Mouse (Mus musculus) midbrain, embryonic 16.5 days (tissue): ENCODE data around the gene Ddx17. TPM values are rescaled to one million over a fixed set of nuclear protein-coding genes. Genes with fewer than 3 reads are reported as not detected.

Source experiments
- ATAC-seq: fragments of 200-750 bp; cut with Nextera tagmentation; 2 replicates; pipeline ENCODE4 v1.8.0; 2017; ENCODE audit warnings: moderate TSS enrichment
- H3K27ac ChIP-seq: fragments of 300-500 bp; sonication (generic); 2 replicates; pipeline ENCODE4 v1.5.1; 2014; ENCODE audit warnings: mild to moderate bottlenecking, low read length, mixed read lengths
- H3K27me3 ChIP-seq: fragments of 300-500 bp; sonication (generic); 2 replicates; pipeline ENCODE4 v1.6.1; 2014; ENCODE audit warnings: low read depth, low read length, mixed read lengths; ENCODE audit not compliant: control insufficient read depth, insufficient read depth
- H3K36me3 ChIP-seq: fragments of 300-500 bp; sonication (generic); 2 replicates; pipeline ENCODE4 v1.6.1; 2014; ENCODE audit warnings: mild to moderate bottlenecking, low read length, moderate library complexity, mixed read lengths; ENCODE audit not compliant: control insufficient read depth, insufficient read depth
- H3K4me1 ChIP-seq: fragments of 300-500 bp; sonication (generic); 2 replicates; pipeline ENCODE4 v1.6.1; 2014; ENCODE audit warnings: mild to moderate bottlenecking, low read length, mixed read lengths; ENCODE audit not compliant: control insufficient read depth, insufficient read depth
- H3K4me2 ChIP-seq: fragments of 300-500 bp; sonication (generic); 2 replicates; pipeline ENCODE4 v1.6.1; 2014; ENCODE audit warnings: mild to moderate bottlenecking, low read length, mixed read lengths
- H3K4me3 ChIP-seq: fragments of 300-500 bp; sonication (generic); 2 replicates; pipeline ENCODE4 v1.5.1; 2014; ENCODE audit warnings: low read depth, mild to moderate bottlenecking, low read length, moderate library complexity, mixed read lengths
- H3K9ac ChIP-seq: fragments of 300-500 bp; sonication (generic); 2 replicates; pipeline ENCODE4 v1.6.1; 2014; ENCODE audit warnings: low read depth, low read length, mixed read lengths
- H3K9me3 ChIP-seq: fragments of 300-500 bp; sonication (generic); replicated peaks from 2 replicates; pipeline ENCODE4 v1.6.1; 2014; ENCODE audit warnings: mild to moderate bottlenecking, low read length, mixed read lengths; ENCODE audit not compliant: control insufficient read depth, poor library complexity, severe bottlenecking
- WGBS: fragments of 180-500 bp; shearing (Covaris S2); extraction: QIAGEN DNeasy Blood & Tissue Kit; methylation state at CpG from one replicate; pipeline ENCODE4 v1.1.7; 2014; 5-methylcytosine and 5-hydroxymethylcytosine counted together
- polyA plus RNA-seq: library from polyadenylated mRNA; unstranded; fragments of >200 nt; fragmentation: Nextera tagmentation; extraction: Ambion mirVana; gene quantifications from 2 replicates; pipeline ENCODE4 v1.2.1, GENCODE M21; 2015

Gene Ddx17
- polyA plus RNA-seq, 1 experiment from 2014 or later: 49.8 TPM

GRCm38 (mm10) chr15:79525979-79526768 lies 20.4 kb downstream of the Ddx17 start:
- no peak overlapping the region for H3K4me3 ChIP-seq
- no peaks in the 10 kb centered on the region for H3K27me3 ChIP-seq
- peaks cover 27% of the 10 kb centered on the region for H3K36me3 ChIP-seq
- H3K4me2 ChIP-seq: no peak overlapping the region
- H3K27ac ChIP-seq: no peak overlapping the region
- no peak overlapping the region for H3K9ac ChIP-seq
- 65% methylated on average over 9 of the region's 9 CpGs for WGBS
- no peak for ATAC-seq
- no peaks in the 10 kb centered on the region for H3K9me3 ChIP-seq
- H3K4me1 ChIP-seq: no peaks in the 10 kb centered on the region

GRCm38 (mm10) chr15:79525564-79525963 lies 21.0 kb downstream of the Ddx17 start:
- no peak overlapping the region for H3K4me2 ChIP-seq
- 91% methylated on average over 5 of the region's 5 CpGs for WGBS
- H3K9me3 ChIP-seq: no peaks in the 10 kb centered on the region
- H3K36me3 ChIP-seq: peaks cover 25% of the 10 kb centered on the region
- no peak overlapping the region for H3K27ac ChIP-seq
- no peaks in the 10 kb centered on the region for H3K4me1 ChIP-seq
- no peak overlapping the region for H3K9ac ChIP-seq
- no peaks in the 10 kb centered on the region for H3K27me3 ChIP-seq
- H3K4me3 ChIP-seq: no peak overlapping the region
- no peak for ATAC-seq

- Histone ChIP-seq H3K9me3 (no peaks in the 10 kb centered on the region), H3K4me2 (no peak overlapping the region), H3K27me3 (peaks cover 21% of the 10 kb centered on the region), H3K27ac (no peak overlapping the region), H3K9ac (no peak overlapping the region), H3K36me3 (no peaks in the 10 kb centered on the region), H3K4me3 (no peak overlapping the region), H3K4me1 (peaks cover 10% of the 10 kb centered on the region; the same call in 1 of the 2 replicates)
- WGBS: 51% methylated on average over 15 of the region's 16 CpGs
- no peak for ATAC-seq
Observed at GRCm38 (mm10) chr15:79519400-79520220, 26.9 kb downstream of the Ddx17 start.

- H3K36me3 ChIP-seq: no peaks in the 10 kb centered on the region
- H3K4me1 ChIP-seq: peaks cover 10% of the 10 kb centered on the region; the same call in 1 of the 2 replicates
- no peak for ATAC-seq
- 83% methylated on average over 3 of the region's 3 CpGs for WGBS
- no peak overlapping the region for H3K4me2 ChIP-seq
- H3K27ac ChIP-seq: no peak overlapping the region
- H3K9ac ChIP-seq: no peak overlapping the region
- H3K4me3 ChIP-seq: no peak overlapping the region
- H3K9me3 ChIP-seq: no peaks in the 10 kb centered on the region
- peaks cover 32% of the 10 kb centered on the region for H3K27me3 ChIP-seq
Observed at GRCm38 (mm10) chr15:79518571-79518970, 28.0 kb downstream of the Ddx17 start.

- Histone ChIP-seq H3K4me3 (no peak overlapping the region), H3K9ac (no peak overlapping the region), H3K36me3 (no peaks in the 10 kb centered on the region), H3K4me2 (no peak overlapping the region), H3K27ac (no peak overlapping the region), H3K4me1 (peaks cover 10% of the 10 kb centered on the region; the same call in 1 of the 2 replicates), H3K9me3 (no peaks in the 10 kb centered on the region), H3K27me3 (peaks cover 36% of the 10 kb centered on the region)
- WGBS: 64% methylated on average over 4 of the region's 4 CpGs
- no peak for ATAC-seq
Observed at GRCm38 (mm10) chr15:79517710-79518109, 28.8 kb downstream of the Ddx17 start.

GRCm38 (mm10) chr15:79516171-79517096 lies 30.1 kb downstream of the Ddx17 start, which contains the start of gene Kdelr3:
TSS of gene Kdelr3 (plus strand) at chr15:79516411.
- Histone ChIP-seq H3K9me3 (no peaks in the 10 kb centered on the region), H3K9ac (peak within 1 kb of the TSS; percentile 37), H3K27ac (no peak within 1 kb of the TSS), H3K27me3 (peaks cover 41% of the 10 kb centered on the region), H3K4me1 (peaks cover 16% of the 10 kb centered on the region), H3K4me2 (peak within 1 kb of the TSS; percentile 64), H3K36me3 (no peaks in the 10 kb centered on the region), H3K4me3 (peak within 1 kb of the TSS; percentile 37)
- no peak for ATAC-seq
- under 1% methylated on average over 71 of the region's 71 CpGs for WGBS

GRCm38 (mm10) chr15:79513940-79514339 lies 32.6 kb downstream of the Ddx17 start:
- Histone ChIP-seq H3K4me2 (no peak overlapping the region), H3K4me3 (no peak overlapping the region), H3K9ac (no peak overlapping the region), H3K27me3 (peaks cover 48% of the 10 kb centered on the region), H3K4me1 (peaks cover 19% of the 10 kb centered on the region), H3K36me3 (no peaks in the 10 kb centered on the region), H3K9me3 (no peaks in the 10 kb centered on the region), H3K27ac (no peak overlapping the region)
- ATAC-seq: no peak
- WGBS: 12% methylated on average over 9 of the region's 9 CpGs

- H3K4me1 ChIP-seq: peaks cover 17% of the 10 kb centered on the region
- H3K4me2 ChIP-seq: peak overlapping the region; percentile 80
- H3K9ac ChIP-seq: peak overlapping the region; percentile 55
- peak overlapping the region; percentile 47 for H3K4me3 ChIP-seq
- H3K27me3 ChIP-seq: peaks cover 45% of the 10 kb centered on the region
- H3K36me3 ChIP-seq: no peaks in the 10 kb centered on the region
- no peak overlapping the region for H3K27ac ChIP-seq
- no peaks in the 10 kb centered on the region for H3K9me3 ChIP-seq
- peak; percentile 92 for ATAC-seq
- WGBS: under 1% methylated on average over 59 of the region's 61 CpGs
Observed at GRCm38 (mm10) chr15:79511553-79512320, 34.8 kb downstream of the Ddx17 start.
